Mouse (Mus musculus): Measurements from ENCODE around the gene Rbm28. TPM values are rescaled to one million over a fixed set of nuclear protein-coding genes. Genes with fewer than 3 reads are reported as not detected.
A peak's percentile ranks its signal among the peaks of the same experiment; 100 is the strongest.

Gene Rbm28
- total RNA-seq, 2 experiments from 2014 or later, result 16.7 to 19.0 TPM

- DNase-seq, result peak; percentile 73
Observed at GRCm38 (mm10) chr6:29143608-29144007, 21.2 kb downstream of the Rbm28 start.

GRCm38 (mm10) chr6:29137441-29137840, 27.4 kb downstream of the Rbm28 start:
- no peak for DNase-seq

GRCm38 (mm10) chr6:29133100-29133499, 31.7 kb downstream of the Rbm28 start:
- no peak for DNase-seq

GRCm38 (mm10) chr6:29126878-29127426, 37.9 kb downstream of the Rbm28 start:
- no peak for DNase-seq

GRCm38 (mm10) chr6:29119990-29120389, 44.8 kb downstream of the Rbm28 start:
- no peak for DNase-seq

GRCm38 (mm10) chr6:29118963-29119362, 45.8 kb downstream of the Rbm28 start:
- no peak for DNase-seq

- no peak for DNase-seq
Observed at GRCm38 (mm10) chr6:29118231-29118630, 46.6 kb downstream of the Rbm28 start.

- peak; percentile 70 for DNase-seq
Observed at GRCm38 (mm10) chr6:29117417-29118104, 47.2 kb downstream of the Rbm28 start.

- no peak for DNase-seq
Observed at GRCm38 (mm10) chr6:29115756-29116155, 49.0 kb downstream of the Rbm28 start.

GRCm38 (mm10) chr6:29111501-29111900, 53.3 kb downstream of the Rbm28 start:
- no peak for DNase-seq

GRCm38 (mm10) chr6:29108376-29108775, 56.4 kb downstream of the Rbm28 start:
- DNase-seq, result no peak

GRCm38 (mm10) chr6:29101248-29101864, 63.5 kb downstream of the Rbm28 start:
- DNase-seq, result no peak

- no peak for DNase-seq
Observed at GRCm38 (mm10) chr6:29100423-29100822, 64.4 kb downstream of the Rbm28 start.

GRCm38 (mm10) chr6:29099536-29100170, 65.2 kb downstream of the Rbm28 start:
- DNase-seq, result no peak

- DNase-seq, result peak; percentile 20
Observed at GRCm38 (mm10) chr6:29092904-29093303, 71.9 kb downstream of the Rbm28 start.

- DNase-seq, result no peak
Observed at GRCm38 (mm10) chr6:29092234-29092633, 72.6 kb downstream of the Rbm28 start.

GRCm38 (mm10) chr6:29087921-29088709, 76.7 kb downstream of the Rbm28 start:
- DNase-seq, result no peak

GRCm38 (mm10) chr6:29084401-29084800, 80.4 kb downstream of the Rbm28 start:
- DNase-seq, result no peak

- no peak for DNase-seq
Observed at GRCm38 (mm10) chr6:29082776-29083354, 81.9 kb downstream of the Rbm28 start.

- no peak for DNase-seq
Observed at GRCm38 (mm10) chr6:29081826-29082363, 82.9 kb downstream of the Rbm28 start.

GRCm38 (mm10) chr6:29079291-29079690, 85.5 kb downstream of the Rbm28 start:
- DNase-seq, result no peak

GRCm38 (mm10) chr6:29074133-29074469, 90.7 kb downstream of the Rbm28 start:
- DNase-seq, result no peak
